Mouse (Mus musculus) stomach, embryonic 14.5 days (tissue): Measurements from ENCODE around the gene Itga9. TPM values are rescaled to one million over a fixed set of nuclear protein-coding genes. Genes with fewer than 3 reads are reported as not detected.

ENCODE experiments used
- ATAC-seq: fragments of 200-750 bp; cut with Nextera tagmentation; 2 replicates; pipeline ENCODE4 v1.8.0; 2017; ENCODE audit warnings: low read depth, moderate TSS enrichment; ENCODE audit not compliant: insufficient number of reproducible peaks, insufficient read depth, low FRiP score
- H3K27ac ChIP-seq: fragments of 300-500 bp; sonication (generic); 2 replicates; pipeline ENCODE4 v1.5.1; 2014; ENCODE audit warnings: mild to moderate bottlenecking, low read length, moderate library complexity, mixed read lengths
- H3K27me3 ChIP-seq: fragments of 300-500 bp; sonication (generic); 2 replicates; pipeline ENCODE4 v1.6.1; 2014; ENCODE audit warnings: low read length, control low read depth, mixed read lengths; ENCODE audit not compliant: control insufficient read depth, insufficient read depth
- H3K36me3 ChIP-seq: fragments of 300-500 bp; sonication (generic); 2 replicates; pipeline ENCODE4 v1.6.1; 2014; ENCODE audit warnings: mild to moderate bottlenecking, control low read depth, low read length, moderate library complexity, mixed read lengths; ENCODE audit not compliant: control insufficient read depth, insufficient read depth
- H3K4me1 ChIP-seq: fragments of 300-500 bp; sonication (generic); 2 replicates; pipeline ENCODE4 v1.6.1; 2014; ENCODE audit warnings: low read length, control low read depth, mixed read lengths; ENCODE audit not compliant: control insufficient read depth, insufficient read depth
- H3K4me2 ChIP-seq: fragments of 300-500 bp; sonication (generic); replicated peaks from 2 replicates; pipeline ENCODE4 v1.6.1; 2014; ENCODE audit warnings: low read depth, low read length, control low read depth
- H3K4me3 ChIP-seq: fragments of 300-500 bp; sonication (generic); 2 replicates; pipeline ENCODE4 v1.5.1; 2014; ENCODE audit warnings: low read depth, low read length, control low read depth
- H3K9ac ChIP-seq: fragments of 300-500 bp; sonication (generic); replicated peaks from 2 replicates; pipeline ENCODE4 v1.6.1; 2014; ENCODE audit warnings: low read depth, mild to moderate bottlenecking, control low read depth, low read length, moderate library complexity, mixed read lengths
- H3K9me3 ChIP-seq: fragments of 300-500 bp; sonication (generic); 2 replicates; pipeline ENCODE4 v1.6.1; 2016; ENCODE audit warnings: low read depth, low read length, control low read depth; ENCODE audit not compliant: control insufficient read depth
- WGBS: fragments of 180-500 bp; shearing (Covaris S2); extraction: QIAGEN DNeasy Blood & Tissue Kit; methylation state at CpG from one replicate; pipeline ENCODE4 v1.1.7; 2014; 5-methylcytosine and 5-hydroxymethylcytosine counted together
- polyA plus RNA-seq: library from polyadenylated mRNA; unstranded; fragments of >200 nt; fragmentation: Nextera tagmentation; extraction: Ambion mirVana; gene quantifications from 2 replicates; pipeline ENCODE4 v1.2.1, GENCODE M21; 2014

Itga9 gene
- polyA plus RNA-seq, 1 experiment from 2014 or later, result 14.3 TPM

DNA sequence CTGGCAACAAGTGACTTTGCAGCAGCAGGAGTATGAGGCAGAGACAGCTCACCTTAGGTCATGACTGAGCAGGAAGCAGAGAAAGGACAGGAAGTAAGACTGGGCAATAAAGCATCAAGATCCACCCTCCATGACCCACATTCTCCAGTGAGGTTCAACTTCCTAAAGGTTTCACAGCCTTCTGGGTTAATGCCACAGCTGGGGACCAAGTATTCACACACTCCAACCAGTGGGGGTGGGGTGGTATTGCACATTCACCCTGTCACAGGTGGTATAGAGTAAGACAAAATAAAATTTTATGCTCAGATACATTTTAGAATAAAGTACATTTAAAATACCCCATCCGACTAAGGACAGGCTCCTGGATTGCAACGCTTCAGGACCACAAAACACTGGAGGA is 112.0 kb downstream of the Itga9 start:
- no peak for ATAC-seq
- no peak overlapping the region for H3K9ac ChIP-seq
- no peaks in the 10 kb centered on the region for H3K27me3 ChIP-seq
- no peaks in the 10 kb centered on the region for H3K9me3 ChIP-seq
- 71% methylated on average over 2 of the region's 2 CpGs for WGBS
- no peak overlapping the region for H3K4me3 ChIP-seq
- peaks cover 5% of the 10 kb centered on the region for H3K4me1 ChIP-seq
- H3K4me2 ChIP-seq, result no peak overlapping the region
- H3K27ac ChIP-seq, result no peak overlapping the region
- no peaks in the 10 kb centered on the region for H3K36me3 ChIP-seq

DNA sequence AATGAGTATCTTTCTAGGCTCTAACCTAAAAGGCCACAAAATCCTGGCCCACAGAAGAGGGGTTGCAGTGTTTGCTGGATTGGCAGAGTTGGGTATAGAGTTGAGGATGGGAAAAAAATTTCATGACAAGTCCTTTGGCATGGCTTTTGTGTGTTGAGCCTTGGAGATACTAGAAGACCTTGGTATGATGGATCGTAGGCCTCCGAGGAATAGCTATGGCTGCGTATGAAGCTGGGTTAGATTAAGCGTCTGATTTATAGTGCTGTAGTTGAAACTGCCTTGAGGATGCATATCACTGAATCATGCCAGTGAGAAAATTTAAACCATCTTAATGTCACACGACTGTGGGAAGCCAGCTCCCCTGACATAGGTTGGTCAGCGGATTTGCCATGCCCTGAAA is 114.6 kb downstream of the Itga9 start:
- H3K27me3 ChIP-seq, result no peaks in the 10 kb centered on the region
- WGBS, result 92% methylated on average over 6 of the region's 6 CpGs
- H3K36me3 ChIP-seq, result no peaks in the 10 kb centered on the region
- H3K4me1 ChIP-seq, result peaks cover 5% of the 10 kb centered on the region
- no peak overlapping the region for H3K9ac ChIP-seq
- no peaks in the 10 kb centered on the region for H3K9me3 ChIP-seq
- no peak overlapping the region for H3K27ac ChIP-seq
- H3K4me3 ChIP-seq, result no peak overlapping the region
- no peak for ATAC-seq
- no peak overlapping the region for H3K4me2 ChIP-seq

DNA sequence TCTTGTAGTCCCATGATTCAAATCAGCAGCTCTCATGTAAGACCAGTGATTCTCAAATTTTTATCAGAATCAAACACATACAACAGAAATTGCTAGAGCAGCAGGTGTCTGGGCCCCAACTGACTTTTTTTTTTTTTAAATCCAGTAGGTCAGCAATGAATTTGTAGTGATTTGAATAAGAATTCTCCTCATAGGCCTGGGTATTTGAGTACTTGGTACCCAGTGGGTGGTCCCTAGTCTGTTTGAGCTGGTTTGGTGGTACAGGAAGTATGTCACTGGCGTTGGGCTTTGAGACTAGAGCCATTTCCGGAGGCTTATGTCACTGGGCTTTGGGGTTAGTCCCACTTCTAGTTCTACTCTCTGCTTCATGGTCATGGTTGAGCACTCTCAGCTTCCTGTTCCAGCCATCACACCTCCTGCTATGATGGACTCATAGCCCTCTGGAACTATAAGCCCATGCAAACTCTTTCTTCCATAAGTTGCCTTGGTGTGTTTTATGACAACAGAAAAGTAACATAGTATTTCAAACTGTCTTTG is 116.4 kb downstream of the Itga9 start:
- H3K4me2 ChIP-seq, result no peak overlapping the region
- H3K9ac ChIP-seq, result no peak overlapping the region
- WGBS, result 98% methylated on average over 2 of the region's 2 CpGs
- H3K4me1 ChIP-seq, result peaks cover 5% of the 10 kb centered on the region; the same call in 1 of the 2 replicates
- no peaks in the 10 kb centered on the region for H3K36me3 ChIP-seq
- no peak overlapping the region for H3K4me3 ChIP-seq
- H3K27me3 ChIP-seq, result no peaks in the 10 kb centered on the region
- no peak overlapping the region for H3K27ac ChIP-seq
- ATAC-seq, result no peak
- no peaks in the 10 kb centered on the region for H3K9me3 ChIP-seq

DNA sequence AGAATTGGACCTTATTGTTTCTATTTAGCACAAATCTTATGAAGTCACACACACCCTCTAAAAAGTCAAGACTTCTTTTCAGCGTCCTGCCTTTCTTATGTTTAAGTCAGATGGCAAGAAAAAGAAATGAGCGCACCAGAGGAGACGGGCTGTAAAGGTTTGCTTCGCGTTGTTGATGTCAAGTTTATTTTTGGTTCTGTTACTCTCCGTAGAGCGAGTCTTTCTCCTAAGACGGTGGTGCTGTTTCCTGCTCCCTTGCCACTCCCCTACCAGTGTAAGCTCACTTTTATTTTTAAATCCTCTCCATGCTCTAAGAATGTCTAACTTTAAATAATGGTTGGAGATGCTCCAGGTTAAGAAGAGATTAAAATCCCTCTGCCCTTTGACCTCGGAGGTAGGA is 118.6 kb downstream of the Itga9 start:
- 70% methylated on average over 9 of the region's 9 CpGs for WGBS
- H3K27ac ChIP-seq, result no peak overlapping the region
- no peak for ATAC-seq

DNA sequence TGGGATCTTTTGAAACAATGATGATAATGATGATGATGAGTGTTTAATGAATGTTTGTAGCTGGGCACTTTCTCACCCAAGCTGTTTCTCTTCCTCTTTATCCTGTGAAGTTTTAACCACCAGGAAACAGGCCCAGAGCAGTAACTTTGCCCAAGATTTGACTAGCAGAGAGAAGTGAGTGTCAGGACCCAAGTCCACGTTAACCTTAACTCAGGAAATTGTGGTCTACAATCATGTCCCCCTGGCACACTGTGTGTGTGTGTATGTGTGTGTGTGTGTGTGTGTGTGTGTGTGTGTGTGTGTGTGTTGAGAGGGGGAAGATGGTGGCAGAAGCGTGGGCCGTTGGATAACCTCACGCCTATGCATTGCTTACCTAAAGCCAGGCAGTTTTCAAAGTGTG is 120.1 kb downstream of the Itga9 start:
- H3K4me1 ChIP-seq, result peaks cover 9% of the 10 kb centered on the region; the same call in 1 of the 2 replicates
- H3K9ac ChIP-seq, result no peak overlapping the region
- no peak for ATAC-seq
- H3K27me3 ChIP-seq, result no peaks in the 10 kb centered on the region
- 91% methylated on average over 4 of the region's 4 CpGs for WGBS
- H3K9me3 ChIP-seq, result no peaks in the 10 kb centered on the region
- H3K4me2 ChIP-seq, result no peak overlapping the region
- H3K4me3 ChIP-seq, result no peak overlapping the region
- no peak overlapping the region for H3K27ac ChIP-seq
- no peaks in the 10 kb centered on the region for H3K36me3 ChIP-seq

More for the DNA sequence above, 118.6 kb downstream of the Itga9 start:
- no peaks in the 10 kb centered on the region for H3K36me3 ChIP-seq
- no peak overlapping the region for H3K4me2 ChIP-seq
- no peaks in the 10 kb centered on the region for H3K4me1 ChIP-seq
- no peak overlapping the region for H3K4me3 ChIP-seq
- no peaks in the 10 kb centered on the region for H3K9me3 ChIP-seq
- no peak overlapping the region for H3K9ac ChIP-seq
- H3K27me3 ChIP-seq, result no peaks in the 10 kb centered on the region

DNA sequence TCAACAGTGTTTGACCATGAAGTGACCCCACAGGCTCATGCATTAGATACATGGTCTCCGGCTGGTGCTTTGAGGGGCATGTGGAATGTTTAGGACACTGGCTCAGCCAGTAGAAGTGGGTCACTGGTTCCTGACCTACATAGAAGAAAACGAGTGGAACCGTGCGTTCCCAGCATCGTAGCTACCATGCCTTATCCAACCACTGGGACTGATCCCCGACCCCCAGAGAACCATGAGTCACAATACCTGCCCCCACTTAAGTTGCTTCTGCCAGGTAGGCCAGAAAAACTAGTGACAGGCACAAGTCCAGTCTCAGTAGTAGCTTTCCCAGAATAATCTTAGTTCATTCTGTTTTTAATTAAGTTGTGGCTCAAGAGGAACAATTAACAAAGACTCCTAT is 121.8 kb downstream of the Itga9 start:
- H3K9me3 ChIP-seq, result no peaks in the 10 kb centered on the region
- H3K27me3 ChIP-seq, result no peaks in the 10 kb centered on the region
- H3K4me2 ChIP-seq, result no peak overlapping the region
- 87% methylated on average over 6 of the region's 6 CpGs for WGBS
- H3K36me3 ChIP-seq, result no peaks in the 10 kb centered on the region
- H3K4me3 ChIP-seq, result no peak overlapping the region
- no peak for ATAC-seq
- H3K9ac ChIP-seq, result no peak overlapping the region
- H3K4me1 ChIP-seq, result peaks cover 15% of the 10 kb centered on the region; the same call in 1 of the 2 replicates
- no peak overlapping the region; the same call in 1 of the 2 replicates for H3K27ac ChIP-seq

DNA sequence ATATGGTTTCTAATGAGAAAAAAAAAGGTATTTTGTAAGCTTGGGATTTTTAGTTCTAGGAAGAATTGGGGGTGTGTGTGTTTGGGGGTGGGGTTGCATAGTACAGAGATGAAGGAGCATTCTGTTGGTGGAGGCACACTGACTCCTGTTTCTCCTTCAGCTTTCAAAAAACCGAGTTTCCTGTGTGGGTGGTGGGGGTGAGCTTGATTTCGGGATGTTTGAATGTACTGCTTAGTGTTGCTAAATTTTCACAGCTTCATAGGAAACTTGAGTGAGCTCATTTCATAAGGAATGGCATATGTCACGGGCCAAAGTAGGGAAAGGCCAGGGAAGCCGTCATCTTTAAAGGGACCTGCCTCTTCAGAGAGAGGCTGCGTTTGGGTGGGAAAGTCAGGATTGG is 122.5 kb downstream of the Itga9 start:
- Histone ChIP-seq H3K9ac (no peak overlapping the region), H3K4me1 (peaks cover 15% of the 10 kb centered on the region; the same call in 1 of the 2 replicates), H3K4me2 (no peak overlapping the region), H3K9me3 (no peaks in the 10 kb centered on the region), H3K36me3 (no peaks in the 10 kb centered on the region), H3K27me3 (no peaks in the 10 kb centered on the region), H3K27ac (no peak overlapping the region), H3K4me3 (no peak overlapping the region)
- no peak for ATAC-seq
- 81% methylated on average over 5 of the region's 5 CpGs for WGBS

DNA sequence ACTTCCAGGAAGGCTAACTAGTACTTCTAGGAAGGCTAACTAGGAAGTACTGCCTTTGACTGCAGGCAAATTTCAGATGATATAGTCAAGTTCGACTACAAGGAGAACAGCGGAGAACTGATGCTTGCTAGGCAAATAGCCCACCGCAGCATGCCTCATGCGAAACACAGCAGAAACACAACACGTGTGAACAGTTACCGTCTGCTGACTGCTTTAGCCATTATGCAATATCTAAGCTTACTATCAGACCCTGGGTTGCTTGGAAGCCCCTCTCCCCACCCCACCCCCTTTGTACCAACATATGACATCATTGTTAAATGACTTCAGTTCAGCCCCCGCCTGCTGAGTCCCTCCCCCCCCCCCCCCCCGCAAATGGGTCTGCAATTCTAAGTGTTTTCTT is 123.7 kb downstream of the Itga9 start:
- no peaks in the 10 kb centered on the region for H3K27me3 ChIP-seq
- H3K4me3 ChIP-seq, result no peak overlapping the region
- H3K36me3 ChIP-seq, result no peaks in the 10 kb centered on the region
- H3K9ac ChIP-seq, result no peak overlapping the region
- no peak for ATAC-seq
- no peak overlapping the region for H3K4me2 ChIP-seq
- no peaks in the 10 kb centered on the region for H3K9me3 ChIP-seq
- H3K4me1 ChIP-seq, result peaks cover 15% of the 10 kb centered on the region; the same call in 1 of the 2 replicates
- peak overlapping the region; percentile 88 for H3K27ac ChIP-seq
- 78% methylated on average over 8 of the region's 8 CpGs for WGBS

DNA sequence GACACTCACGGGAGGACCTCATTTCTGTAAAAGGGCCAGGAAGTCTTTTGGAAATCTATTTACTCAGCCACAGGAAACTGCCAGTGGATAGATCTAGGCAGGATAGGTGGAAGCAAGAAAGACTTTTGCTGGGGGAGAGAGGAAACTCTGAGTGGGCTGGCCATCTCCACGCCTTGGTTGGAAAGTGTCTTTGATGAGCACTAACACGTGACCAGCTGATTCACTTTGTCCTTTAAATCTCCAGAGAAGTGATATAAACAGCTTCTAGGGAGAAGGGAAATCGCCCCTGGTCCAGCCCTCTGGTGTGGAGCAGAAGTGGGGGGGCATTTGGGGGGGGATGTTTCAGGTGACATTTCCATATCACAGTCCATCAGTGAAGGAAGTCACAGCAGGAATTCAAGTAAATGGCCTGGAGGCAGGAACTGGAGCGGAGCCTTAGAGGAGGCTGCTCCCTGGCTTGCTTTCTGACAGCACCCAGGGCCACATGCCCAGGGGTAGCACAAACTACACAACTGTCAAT is 124.4 kb downstream of the Itga9 start:
- Histone ChIP-seq H3K9me3 (no peaks in the 10 kb centered on the region), H3K4me1 (peaks cover 15% of the 10 kb centered on the region; the same call in 1 of the 2 replicates), H3K9ac (no peak overlapping the region), H3K36me3 (no peaks in the 10 kb centered on the region), H3K4me3 (no peak overlapping the region), H3K27me3 (no peaks in the 10 kb centered on the region), H3K4me2 (no peak overlapping the region), H3K27ac (peak overlapping the region; percentile 88)
- 45% methylated on average over 5 of the region's 5 CpGs for WGBS
- no peak for ATAC-seq
